Mouse (Mus musculus) adrenal gland, postnatal 14 days (tissue): ENCODE data around the gene Crlf1. TPM values are rescaled to one million over a fixed set of nuclear protein-coding genes. Genes with fewer than 3 reads are reported as not detected.

ENCODE experiments used
- DNase-seq: peaks from one replicate; pipeline ENCODE4 v3.0.0; 2021; ENCODE audit warnings: mixed read lengths
- long read RNA-seq, 2 experiments: library from polyadenylated mRNA; stranded (forward); transcript quantifications; one replicate each; pipeline ENCODE4 v2.0.0; 2021
- total RNA-seq: library from RNA; stranded (reverse); gene quantifications from 2 replicates; pipeline ENCODE4 v1.2.3, GENCODE M21; 2021

The Crlf1 gene
- not detected in 2 replicates for total RNA-seq
- long read RNA-seq, experiment 1: 0 reads
- long read RNA-seq, experiment 2: 0 reads

DNA sequence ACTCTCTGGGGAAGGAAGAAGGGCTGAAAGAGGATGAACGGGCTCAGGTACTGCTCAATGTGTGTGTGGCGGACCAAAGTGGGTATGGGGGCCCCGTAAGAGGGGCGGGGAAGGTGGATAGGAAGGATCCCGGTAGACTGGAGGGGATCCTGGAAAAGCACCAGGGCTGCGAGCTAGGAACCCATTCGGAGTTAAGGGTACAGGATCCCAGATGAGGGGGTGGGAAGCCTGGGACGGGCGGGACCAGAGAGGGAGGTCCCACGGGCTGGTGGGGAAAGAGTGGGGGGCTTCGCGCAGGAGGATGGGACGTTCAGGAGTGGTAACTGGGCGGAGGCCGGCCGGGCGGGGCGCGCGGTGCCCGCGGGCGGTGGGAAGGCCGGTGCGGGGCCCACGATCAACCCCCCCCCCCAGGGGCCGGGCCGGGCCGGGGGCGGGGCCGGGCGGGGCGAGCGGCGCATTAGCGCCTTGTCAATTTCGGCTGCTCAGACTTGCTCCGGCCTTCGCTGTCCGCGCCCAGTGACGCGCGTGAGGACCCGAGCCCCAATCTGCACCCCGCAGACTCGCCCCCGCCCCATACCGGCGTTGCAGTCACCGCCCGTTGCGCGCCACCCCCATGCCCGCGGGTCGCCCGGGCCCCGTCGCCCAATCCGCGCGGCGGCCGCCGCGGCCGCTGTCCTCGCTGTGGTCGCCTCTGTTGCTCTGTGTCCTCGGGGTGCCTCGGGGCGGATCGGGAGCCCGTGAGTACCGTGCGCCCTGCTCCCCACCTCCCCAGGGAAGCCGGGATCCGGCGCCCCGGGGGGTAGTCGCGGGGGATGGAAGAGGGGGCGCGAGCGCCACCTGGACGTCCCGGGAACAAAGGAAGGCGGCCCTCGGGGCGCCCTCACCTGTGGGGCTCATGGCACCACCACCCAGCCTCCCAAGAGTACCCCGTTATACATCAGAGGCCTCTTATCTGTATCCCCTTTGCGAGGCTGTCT, at the start of gene Crlf1:
TSS of gene Crlf1 (plus strand) at position 495 of the 977 bp plus-strand sequence.
- no peak for DNase-seq

DNA sequence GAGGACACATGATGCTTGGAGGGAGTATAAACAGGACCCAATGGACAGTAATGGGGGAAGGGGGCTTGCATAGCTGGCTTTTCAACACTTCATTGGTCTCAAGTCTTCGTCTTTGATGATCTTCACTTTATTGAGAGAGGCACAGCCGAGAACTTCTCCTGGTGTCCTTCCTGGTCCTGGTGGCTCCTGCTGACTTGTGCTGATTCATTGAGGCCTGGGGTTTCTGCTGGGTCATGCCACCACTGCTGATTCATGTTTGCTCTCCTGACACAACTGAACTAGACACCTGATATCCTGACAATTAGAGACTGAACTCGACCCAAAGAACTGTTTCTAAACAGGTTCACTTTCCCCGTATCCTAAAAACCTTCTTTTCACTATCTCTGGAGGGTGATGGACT, 49.6 kb upstream of the Crlf1 start:
- no peak for DNase-seq

DNA sequence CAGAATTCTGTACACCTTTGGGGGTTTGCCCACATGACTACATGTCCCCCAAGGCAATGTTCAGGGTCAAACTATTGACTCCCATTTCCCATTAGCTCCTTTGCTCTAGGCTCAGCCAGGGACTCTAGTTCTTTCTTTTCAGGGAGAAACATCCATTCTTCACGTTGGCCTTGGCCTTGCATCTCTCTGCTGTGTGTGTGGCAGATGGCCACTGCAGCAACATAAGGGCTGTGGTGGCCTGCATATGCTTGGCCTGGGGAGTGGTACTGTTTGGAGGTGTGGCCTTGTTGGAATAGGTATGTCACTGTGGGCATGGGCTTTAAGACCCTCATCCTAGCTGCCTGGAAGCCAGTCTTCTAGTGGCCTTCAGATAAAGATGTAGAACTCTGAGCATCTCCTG, 47.0 kb upstream of the Crlf1 start:
- no peak for DNase-seq

DNA sequence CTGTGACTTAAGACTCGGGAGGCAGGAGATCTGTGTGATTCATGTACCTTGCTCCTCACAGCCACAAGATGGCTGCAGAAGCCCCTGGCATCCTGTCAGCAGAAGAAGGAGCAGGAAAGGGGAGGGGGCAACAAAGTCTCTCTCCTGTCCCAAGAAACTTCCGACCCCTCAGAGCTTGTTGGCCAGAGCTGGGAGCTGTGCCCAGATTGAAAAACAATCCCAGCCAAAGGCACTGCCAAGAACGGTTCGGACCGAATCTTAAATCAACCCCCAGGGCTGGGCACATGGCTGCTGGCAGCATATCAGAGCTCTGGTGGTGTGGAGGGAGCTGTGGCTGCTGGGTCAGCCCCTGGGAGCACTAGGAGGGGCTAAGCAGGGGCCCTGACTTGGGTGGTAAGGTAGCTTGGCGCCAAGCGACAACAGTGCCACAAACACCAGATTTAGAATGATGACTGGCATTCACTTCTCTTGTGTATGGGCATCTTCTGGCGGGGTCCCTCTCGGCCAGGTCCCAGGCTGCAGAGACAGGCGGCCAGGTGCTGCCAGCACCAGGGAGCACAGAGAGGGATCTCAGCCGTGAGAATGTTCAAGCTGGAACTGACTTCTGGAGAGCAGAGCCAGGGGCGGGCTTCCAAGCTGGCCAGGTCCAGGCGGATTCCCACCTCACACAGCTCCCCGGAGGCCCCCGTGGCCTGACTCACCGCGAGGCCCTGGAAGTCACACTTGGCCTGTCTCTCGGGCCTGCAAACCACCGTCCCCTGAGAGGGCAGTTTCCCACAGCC, 45.1 kb upstream of the Crlf1 start:
- peak; percentile 77 for DNase-seq

DNA sequence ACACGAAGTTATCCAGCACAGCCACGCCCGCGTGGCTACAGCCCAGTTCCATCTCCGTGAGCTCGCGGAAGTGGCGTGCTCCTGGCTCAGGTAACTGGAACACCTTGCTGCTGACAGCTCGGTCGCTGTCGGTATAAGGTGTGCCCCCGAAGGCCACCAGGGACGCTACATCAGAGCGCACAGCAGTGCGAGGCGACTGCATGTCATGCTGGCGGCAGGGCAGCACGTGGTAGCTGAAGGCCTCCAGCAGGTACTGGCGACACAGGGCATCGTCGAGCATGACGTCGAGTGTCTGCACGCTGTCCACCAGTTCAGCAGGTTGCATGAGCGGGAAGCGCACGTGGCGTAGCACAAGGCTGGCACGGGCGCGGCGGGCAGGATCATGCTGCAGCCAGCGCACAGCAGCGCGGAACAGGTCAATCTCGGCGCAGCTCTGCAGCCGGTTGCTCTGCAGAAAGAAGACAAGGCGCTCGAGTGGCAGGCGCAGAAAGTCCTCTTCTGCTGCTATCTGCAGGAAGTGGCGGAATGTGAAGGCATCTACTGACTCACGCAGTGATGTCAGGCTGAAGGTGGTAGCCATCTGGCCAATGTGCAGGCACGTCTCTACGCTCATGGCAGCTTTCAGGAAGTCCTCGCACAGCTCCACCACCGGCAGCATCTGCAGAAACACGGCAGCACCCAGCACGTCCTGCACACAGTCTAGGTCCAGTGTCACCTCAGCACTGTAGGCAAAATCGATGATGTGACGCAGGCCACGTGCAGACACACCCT, 40.6 kb upstream of the Crlf1 start:
- DNase-seq: no peak

DNA sequence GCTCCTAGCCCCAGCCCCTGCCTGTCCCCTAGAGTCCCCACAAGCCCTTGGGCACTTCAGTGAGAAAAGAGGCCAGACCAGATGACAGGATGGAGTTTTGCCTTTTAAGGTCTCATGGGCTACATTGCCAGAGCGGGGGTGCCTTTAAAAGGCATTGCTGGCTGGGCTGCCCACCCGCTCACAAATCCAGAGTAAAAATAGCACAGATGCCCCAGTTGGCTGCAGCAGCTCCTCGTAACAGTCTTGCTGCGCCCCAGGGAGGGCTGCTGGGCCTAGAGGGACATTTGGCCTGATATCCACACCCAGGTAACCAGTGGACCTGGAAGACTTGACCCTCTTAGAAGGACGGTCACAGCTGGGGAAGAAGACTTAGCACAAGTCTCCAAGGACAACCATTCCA, 39.1 kb upstream of the Crlf1 start:
- DNase-seq: no peak

DNA sequence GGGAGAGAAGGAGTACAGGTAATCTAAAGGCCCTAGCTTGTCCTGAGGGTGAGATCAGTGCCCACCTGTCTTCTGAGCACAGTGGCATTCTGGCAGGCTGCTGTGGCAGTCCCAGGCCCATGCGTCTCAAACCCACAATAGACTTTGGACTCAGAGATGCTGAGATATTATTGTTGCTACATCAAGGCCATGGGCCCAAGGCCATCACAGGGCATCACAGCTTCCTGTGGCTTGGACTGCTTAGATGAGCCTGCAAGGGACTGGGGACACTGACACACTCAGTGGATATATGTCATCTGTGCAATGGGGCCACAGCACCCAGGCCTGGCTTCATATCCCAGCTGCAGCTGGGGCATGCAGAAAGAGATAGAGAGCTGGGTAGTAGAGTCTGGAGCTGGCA, 36.0 kb upstream of the Crlf1 start:
- DNase-seq: peak; percentile 59

DNA sequence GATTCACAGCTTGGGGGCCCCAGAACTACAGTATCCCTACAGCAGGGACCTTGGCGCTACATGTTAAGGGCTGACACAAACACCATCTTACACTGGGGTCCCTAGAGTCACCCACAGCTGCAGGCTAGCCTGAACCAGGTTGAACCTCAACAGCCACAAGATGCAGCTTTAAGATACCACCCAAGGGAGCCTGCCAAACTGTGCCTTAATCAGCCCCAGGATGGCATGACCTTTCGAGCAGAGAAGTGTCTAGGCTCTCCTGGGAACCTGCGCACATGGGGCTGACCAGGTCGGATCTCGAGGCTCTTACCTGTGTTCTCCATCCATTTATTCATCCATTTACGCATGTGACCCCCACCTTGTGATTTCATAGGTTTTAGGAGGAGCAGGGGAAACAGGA, 35.1 kb upstream of the Crlf1 start:
- no peak for DNase-seq

DNA sequence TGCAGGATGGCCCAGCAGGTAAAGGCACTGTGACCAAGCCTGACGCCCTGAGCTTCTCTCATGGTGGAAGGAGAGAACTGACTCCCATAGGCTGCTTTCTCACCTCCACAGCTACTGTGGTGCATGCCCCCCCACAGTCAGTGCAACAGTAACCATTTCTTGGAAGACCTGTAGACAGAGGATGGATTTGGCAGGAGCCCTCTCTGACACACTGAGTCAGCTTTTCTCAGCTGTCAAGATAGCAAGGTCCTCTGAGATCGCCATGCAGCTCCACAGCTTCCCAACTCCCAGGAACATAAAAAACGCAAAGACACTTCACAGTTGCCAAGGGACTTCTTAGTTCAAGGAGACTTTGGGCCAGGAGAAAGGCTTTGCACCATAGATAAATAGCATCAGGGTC, 34.5 kb upstream of the Crlf1 start:
- DNase-seq: no peak

DNA sequence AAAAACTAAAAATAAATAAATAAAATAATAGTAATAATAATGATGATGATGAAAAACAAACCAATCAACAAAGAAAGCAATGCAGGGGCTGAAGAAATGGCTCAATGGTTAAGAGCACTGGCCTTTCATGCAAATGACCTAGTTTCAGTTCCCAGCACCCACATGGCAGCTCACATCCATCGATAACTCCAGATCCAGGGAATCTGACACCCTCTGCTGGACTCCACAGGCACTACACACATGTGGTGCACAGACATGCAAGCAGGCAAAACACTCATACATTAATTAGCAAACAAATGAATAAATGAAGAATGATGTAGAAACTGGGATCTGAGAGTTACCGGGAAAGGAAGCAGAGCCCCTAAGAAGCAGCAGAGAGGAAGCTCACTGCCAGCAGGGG, 33.3 kb upstream of the Crlf1 start:
- DNase-seq: no peak

DNA sequence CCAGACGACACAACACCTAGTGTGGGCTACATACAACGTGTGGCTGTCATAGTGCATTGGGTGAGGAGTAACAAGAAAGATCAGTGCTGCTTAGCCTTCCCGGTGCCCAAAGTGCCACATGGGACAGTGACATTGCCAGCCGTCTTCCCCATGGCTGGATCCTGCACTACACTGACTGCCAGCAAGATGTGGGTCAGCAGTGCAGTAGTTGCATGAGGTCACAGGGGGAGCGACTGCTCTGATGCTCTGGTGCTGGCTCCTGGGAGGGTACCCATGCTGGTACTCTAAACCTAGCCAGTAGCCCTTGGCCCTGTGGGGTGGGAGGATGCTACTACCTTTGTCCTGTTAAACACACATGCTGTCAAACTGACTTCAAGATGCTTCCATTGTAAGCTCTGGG, 32.8 kb upstream of the Crlf1 start:
- no peak for DNase-seq

DNA sequence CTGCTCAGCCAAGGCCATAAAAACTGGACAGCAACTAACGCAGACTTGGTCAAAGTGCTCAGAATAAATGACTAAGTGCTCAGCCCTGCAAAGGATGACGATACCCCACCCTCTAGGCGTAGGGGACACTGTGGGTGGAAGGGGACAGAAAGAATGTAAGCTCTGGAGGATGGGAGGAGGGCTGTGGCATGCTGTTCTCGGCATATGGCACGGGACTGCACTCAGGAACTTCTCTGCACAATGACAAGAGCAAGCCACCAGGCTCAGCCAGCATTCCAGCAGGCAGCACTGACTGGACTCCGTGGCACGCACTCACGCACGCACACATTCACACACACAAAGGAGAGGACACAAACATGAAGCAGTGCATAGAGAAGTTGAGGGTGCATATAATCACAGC, 32.4 kb upstream of the Crlf1 start:
- DNase-seq: no peak

DNA sequence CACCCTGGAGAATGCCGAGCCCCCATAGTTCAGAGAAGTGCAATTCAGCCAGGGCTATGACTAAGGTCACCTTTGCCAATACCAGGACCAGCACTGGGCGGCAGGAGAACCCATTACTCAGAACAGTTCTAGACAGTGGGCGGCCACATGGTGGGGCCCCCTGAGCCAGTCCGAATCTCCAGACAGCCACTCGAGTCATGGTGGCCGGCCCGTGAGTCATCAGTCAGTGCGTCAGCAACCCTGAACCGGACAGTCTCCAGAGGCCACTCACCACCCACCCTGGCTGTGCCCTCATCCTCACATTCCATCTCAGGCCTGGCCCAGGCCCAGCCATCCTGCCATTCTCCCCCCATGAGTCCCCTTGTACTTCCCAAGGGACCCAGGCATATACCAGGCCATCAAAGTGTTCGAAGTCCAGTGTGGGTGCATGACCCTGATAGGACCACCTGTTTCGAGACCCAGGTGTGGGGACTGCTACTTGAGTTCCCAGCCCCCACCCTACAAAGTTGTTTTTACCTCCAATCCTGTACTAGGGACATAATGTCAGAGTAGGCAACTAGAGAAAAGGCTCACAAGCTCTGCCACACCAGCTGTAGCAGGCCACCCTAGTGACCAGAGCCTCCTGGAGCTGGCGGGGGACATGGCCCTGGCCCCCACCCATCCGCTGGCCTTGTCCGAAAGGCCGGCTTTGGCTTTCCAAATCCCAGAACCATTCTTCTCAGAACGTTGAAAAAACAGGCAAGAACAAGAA, 31.0 kb upstream of the Crlf1 start:
- peak; percentile 83 for DNase-seq

DNA sequence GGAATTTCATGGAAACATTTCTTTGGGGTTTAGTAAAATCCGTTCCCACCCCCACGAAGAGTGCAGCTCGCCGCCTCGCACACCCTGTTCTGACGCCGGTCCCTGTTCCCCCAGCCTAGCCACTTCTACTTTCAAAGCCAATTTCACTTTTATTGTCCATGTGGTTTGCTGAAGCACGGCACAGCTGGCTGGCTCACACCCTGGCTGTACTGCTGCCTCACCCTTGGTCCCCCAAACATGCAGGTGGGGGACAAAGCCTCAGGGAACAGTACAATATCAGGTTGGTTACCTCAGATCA, 30.5 kb upstream of the Crlf1 start:
- no peak for DNase-seq

DNA sequence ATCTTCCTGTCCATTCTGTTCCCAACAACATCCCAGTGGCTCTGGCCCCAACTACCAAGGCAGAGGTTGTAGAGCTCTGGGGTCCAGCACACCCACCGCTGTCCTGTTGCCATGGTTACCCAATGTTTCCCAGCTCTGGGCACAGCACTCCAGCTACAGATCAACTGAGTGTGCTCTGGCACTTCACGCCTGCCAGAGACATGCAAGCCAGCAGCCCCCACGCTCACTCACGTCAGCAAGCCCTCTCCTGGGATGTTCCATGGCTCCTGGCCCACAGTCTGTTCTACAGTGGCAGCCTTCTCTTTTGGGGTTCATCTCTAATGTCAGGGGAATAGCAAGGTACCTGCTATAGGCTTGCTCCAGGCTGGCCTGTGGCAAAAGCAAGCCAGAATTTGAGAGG, 29.7 kb upstream of the Crlf1 start:
- DNase-seq: no peak

DNA sequence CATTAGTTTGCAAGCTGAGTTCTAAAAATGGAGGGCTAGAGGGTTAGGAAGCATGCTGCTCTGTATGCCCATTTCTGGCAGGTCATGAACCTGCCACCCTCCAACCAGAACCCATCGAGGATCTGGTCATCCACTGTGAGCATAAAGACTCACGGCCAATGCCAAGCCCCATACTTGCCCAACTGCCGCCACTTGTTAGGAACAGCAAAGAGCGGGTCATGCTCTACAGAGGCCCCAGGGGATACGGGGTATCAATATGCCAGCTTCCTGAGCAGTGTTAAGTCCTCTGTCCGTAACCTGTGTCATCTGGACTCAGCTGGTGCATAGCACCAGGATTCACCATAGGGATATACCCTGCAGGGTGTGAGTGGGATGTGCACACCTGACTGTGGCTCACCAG, 28.8 kb upstream of the Crlf1 start:
- no peak for DNase-seq

DNA sequence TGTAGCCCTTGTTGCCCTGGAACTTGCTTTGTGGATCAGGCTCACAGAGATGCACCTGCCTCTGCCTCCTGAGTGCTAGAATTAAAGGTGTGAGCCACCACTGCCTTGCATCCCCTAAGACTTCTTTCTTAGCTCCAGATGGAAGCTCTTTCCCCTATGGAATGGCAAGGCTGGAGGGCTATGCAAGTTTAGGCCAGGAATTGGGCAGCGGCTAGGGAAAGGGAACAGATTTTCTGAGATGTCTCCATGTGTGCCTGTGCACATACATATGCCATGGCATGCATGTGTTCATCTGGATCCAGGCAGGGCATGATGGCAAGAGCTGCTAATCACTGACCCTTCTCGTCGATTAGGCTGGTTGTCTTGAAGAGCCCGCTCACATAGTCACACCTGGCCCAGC, 27.3 kb upstream of the Crlf1 start:
- DNase-seq: no peak

DNA sequence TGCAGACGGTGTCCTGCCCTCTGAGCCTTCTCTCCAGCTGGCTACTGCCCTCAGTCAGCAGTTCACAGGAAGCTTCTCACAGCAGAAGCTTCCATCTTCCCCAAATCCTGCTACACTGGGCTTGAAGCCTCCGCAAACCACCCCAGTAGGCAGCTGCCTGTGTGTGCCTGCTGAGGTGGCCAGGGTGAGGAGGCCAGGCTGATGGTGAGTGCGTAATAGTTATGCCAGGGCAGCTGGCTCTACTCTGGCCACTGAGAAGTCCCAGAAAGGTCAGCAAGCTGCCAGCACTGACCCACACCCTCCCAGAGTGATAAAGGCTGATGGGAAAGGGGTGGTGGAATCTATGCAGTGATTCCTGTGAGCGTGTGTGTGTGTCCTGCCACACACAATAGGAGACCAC, 26.7 kb upstream of the Crlf1 start:
- DNase-seq: no peak

DNA sequence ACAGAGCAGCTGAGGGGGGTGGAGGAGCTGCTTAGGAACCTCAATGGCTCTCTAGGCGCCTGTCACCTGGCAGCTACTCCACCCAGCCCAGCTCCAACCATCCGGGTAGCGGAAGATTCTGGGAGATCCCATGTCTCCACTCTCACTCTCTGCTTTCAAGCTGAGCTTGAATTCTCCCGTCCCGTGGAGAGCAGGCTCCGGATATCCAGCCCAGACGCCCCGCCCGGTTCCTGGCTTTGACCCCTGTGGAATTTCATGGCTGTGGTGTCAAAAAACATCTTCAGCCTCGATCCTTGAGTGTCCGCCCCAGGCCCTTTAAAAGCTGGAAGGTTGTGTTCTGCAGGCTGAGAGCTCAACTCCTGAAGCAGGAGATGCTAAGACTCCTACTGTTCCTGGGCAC, 26.2 kb upstream of the Crlf1 start:
- no peak for DNase-seq

DNA sequence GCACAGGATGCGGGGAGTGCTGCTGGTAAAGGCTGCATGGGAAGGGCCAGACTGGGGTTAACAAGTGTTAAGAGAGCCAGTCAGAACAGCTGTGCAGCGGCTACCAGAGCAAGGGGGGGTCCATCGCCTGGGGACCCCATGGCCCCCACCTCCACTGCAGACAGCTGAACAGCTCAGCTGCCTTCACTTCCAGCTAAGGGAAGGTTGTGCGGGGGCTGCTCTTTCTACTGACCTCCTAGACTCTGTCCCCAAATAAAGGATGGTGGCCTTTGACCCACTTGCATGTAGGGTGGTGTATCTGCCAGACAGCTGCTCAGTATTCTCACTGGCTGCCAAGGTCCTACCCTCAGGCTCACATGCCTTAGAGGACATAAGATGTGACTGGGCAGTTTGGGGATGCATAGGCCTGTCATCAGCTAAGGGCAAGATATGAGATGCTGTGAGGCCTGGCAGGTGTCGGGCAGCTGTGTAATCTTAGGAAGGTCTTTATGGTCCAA, 25.7 kb upstream of the Crlf1 start:
- DNase-seq: no peak

DNA sequence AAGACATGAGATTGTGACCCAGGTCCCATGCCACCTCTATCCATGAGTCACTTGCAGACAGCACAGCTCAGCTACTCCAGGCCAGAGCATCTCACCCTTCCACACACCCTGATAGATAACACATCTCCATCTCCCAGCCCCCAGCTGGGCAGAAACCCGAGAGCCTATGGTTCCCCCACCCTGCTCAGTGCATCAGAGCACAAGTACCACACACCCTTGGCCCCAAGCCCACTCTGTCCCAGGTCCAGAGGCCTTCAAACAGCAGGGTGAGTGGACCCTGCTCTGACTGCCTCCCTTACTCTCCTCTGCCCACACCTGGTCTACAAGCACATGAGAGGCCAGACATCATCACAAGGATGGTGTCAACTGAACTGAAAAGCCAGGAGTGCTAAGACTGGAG, 25.1 kb upstream of the Crlf1 start:
- no peak for DNase-seq

DNA sequence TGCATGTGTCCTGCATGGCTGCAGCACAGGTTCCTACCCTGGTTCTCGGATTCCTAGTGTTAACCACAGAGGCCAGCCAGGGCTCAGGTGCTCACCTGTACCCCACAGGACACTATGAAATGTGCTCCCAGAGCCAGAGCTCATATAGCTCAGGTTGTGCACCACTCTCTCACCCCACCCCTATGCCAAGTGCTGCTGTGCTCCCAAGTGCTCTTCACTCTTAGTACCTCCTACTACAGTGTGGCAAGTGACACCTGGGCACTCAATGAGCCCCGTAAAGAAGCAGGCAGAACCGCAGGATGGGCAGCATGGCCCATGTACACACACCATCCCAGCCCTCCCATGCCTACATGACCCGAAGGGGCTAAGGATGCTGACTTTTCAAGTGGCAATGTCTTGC, 24.2 kb upstream of the Crlf1 start:
- DNase-seq: no peak
